Mouse (Mus musculus): ENCODE data around the gene Nrp2.
A peak's percentile ranks its signal among the peaks of the same experiment; 100 is the strongest.

Nrp2 gene

DNA sequence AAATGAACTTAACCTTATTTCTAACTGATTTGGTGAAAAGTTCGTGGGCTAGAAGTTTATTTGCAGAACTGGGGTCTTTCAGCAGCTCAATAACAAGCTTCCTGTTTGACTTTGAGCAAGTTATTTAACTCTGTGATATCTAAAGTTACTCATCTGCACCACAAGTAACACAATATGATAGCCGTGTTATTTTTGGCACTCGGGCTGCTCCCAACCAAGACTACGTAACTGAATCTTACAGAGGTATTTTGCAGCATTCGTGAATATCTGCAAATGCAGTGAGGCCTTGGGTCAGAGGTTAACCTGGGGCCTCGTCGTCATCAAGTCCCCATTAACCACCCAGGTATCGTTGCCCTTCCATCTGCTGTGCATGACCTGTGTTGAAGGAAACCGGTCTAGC is 150.3 kb downstream of the Nrp2 start:
- no peak for DNase-seq (ENCODE audit: low spot score in 2 of 2)

GRCm38 (mm10) chr1:62853996-62854395 is 150.9 kb downstream of the Nrp2 start:
- no peak for DNase-seq (ENCODE audit: low spot score in 2 of 2)

DNA sequence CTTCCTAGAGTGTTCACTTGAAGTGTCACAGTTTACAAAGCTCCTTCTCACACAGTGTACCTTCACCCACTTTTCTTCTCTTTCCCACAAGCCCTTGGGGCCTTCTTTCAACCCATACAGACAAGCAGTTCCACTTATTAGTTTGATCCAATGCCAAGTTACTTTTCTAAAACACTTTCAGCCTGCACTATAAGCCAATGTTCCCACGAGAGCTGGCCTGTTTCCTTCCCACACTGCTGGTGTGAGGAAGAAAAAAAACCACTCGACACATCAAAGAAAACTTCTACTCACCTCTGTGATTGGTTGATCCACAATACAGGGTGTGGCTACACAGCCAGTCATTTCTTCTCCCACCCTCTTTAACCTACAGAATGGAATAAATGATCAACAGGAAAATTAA is 156.0 kb downstream of the Nrp2 start:
- DNase-seq (ENCODE audit: low spot score in 2 of 2) = no peak

- DNase-seq (ENCODE audit: low spot score in 2 of 2) = no peak
Observed at GRCm38 (mm10) chr1:62859556-62860300, 156.6 kb downstream of the Nrp2 start.

GRCm38 (mm10) chr1:62860327-62860726 is 157.2 kb downstream of the Nrp2 start:
- DNase-seq (ENCODE audit: low spot score in 2 of 2) = no peak

DNA sequence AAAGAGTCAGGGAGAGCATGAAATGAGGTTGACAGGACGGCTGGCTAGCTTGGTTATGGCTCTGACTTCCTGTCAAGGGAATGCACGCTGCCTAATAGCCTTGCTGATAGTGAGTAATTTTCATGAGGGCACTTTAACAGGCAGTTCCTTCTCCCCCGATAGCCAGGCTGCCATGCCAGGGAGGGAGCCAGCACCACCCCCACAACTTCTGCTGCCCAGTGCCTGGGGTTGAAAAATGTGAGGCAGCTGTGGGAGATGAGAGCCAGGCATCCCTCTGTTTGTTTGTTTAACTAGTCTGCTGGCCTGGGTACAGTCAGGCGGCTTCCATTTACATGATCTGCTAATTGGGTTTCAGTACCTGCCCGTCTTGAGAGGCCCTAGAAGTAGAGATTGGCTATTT is 157.7 kb downstream of the Nrp2 start:
- peak in 1 of 2 experiments; percentile 37 for DNase-seq (ENCODE audit: low spot score in 2 of 2)
